In the genomic region with DNA sequence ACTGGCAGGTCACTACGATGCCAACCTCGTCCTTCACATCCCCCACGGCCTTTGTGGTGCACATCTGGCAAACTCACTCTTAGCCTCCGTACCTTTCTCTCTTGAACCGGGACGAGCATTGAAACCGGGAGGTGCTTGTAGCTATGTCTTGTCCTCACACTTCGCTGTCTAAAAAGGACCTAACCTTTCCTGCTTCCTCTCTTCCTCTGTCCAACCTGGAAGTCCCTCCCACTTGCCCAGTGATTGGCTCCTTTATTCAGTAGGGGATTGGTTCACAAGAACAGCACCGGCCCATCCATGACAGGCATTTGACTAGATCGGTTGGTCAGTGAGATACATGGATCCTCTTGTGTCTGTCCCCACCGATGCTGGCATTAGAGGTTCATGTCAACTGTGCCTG, we compare ENCODE assay signal across 21 mouse cellular contexts.
DNase-seq lines count a peak whose midpoint lies in the region; ATAC-seq and TF ChIP-seq lines count a peak whose summit lies in the region.
"Had no signal": no experiment of that assay in that cellular context is flagged by ENCODE, and none has a peak within 500 bp of the region (broad histone marks: within the 10 kb centered on the region; RNA-seq: fewer than 3 reads in every experiment).

No protein-coding gene starts in this region.

- H3K4me1 ChIP-seq in midbrain, embryonic 11.5 days (ENCODE audit: control insufficient read depth, insufficient read depth, low read length): no peaks in the 10 kb centered on the region
- H3K4me1 ChIP-seq in midbrain, embryonic 13.5 days (replicated peaks): no peaks in the 10 kb centered on the region
- peaks cover 32% of the 10 kb centered on the region for H3K4me1 ChIP-seq in E14TG2a.4 (replicated peaks; ENCODE audit: low read depth, low read length)
- H3K4me1 ChIP-seq: forebrain, embryonic 12.5 days; heart, embryonic 13.5 days had no signal

- WGBS in midbrain, embryonic 11.5 days: 92% methylated on average over 11 of the region's 11 CpGs
- WGBS in midbrain, embryonic 13.5 days: 94% methylated on average over 11 of the region's 11 CpGs

- no peak overlapping the region for H3K27ac ChIP-seq in midbrain, embryonic 11.5 days (ENCODE audit: low read depth, low read length)
- H3K27ac ChIP-seq in midbrain, embryonic 13.5 days: no peak overlapping the region
- H3K27ac ChIP-seq: embryonic facial prominence, embryonic 13.5 days; forebrain, embryonic 12.5 days; heart, embryonic 13.5 days had no signal

- no peak for TF ChIP-seq CTCF in E14TG2a.4 (conservative IDR thresholded peaks at IDR 0.05; ENCODE audit: low read length)

- H3K4me3 ChIP-seq in midbrain, embryonic 11.5 days (ENCODE audit: low read depth, low read length): no peak overlapping the region
- no peak overlapping the region for H3K4me3 ChIP-seq in midbrain, embryonic 13.5 days (replicated peaks)
- H3K4me3 ChIP-seq in E14TG2a.4 (replicated peaks; ENCODE audit: low read length): peak overlapping the region; percentile 86
- H3K4me3 ChIP-seq: embryonic facial prominence, embryonic 13.5 days; forebrain, embryonic 12.5 days; heart, embryonic 13.5 days had no signal

- no peaks in the 10 kb centered on the region for H3K27me3 ChIP-seq in midbrain, embryonic 11.5 days (ENCODE audit: control insufficient read depth, insufficient read depth, low read length)
- H3K27me3 ChIP-seq in midbrain, embryonic 13.5 days: no peaks in the 10 kb centered on the region
- H3K27me3 ChIP-seq in E14TG2a.4 (ENCODE audit: insufficient read depth, low read length): no peaks in the 10 kb centered on the region
- H3K27me3 ChIP-seq: forebrain, embryonic 12.5 days; heart, embryonic 13.5 days had no signal

- H3K9me3 ChIP-seq in midbrain, embryonic 11.5 days (ENCODE audit: control insufficient read depth, low read length): no peaks in the 10 kb centered on the region
- 0 out of 2 replicates have a peak, but pooled peaks cover 2% of the 10 kb centered on the region for H3K9me3 ChIP-seq in midbrain, embryonic 13.5 days
- peaks cover 19% of the 10 kb centered on the region for H3K9me3 ChIP-seq in E14TG2a.4 (ENCODE audit: low read length)
- H3K9me3 ChIP-seq: embryonic facial prominence, embryonic 13.5 days; forebrain, embryonic 12.5 days; heart, embryonic 13.5 days had no signal

- no peak overlapping the region for H3K4me2 ChIP-seq in midbrain, embryonic 11.5 days
- H3K4me2 ChIP-seq in midbrain, embryonic 13.5 days (replicated peaks): no peak overlapping the region
- H3K4me2 ChIP-seq: embryonic facial prominence, embryonic 13.5 days; forebrain, embryonic 12.5 days; heart, embryonic 13.5 days had no signal

- no peaks in the 10 kb centered on the region for H3K36me3 ChIP-seq in midbrain, embryonic 11.5 days (ENCODE audit: control insufficient read depth, insufficient read depth, low read length)
- H3K36me3 ChIP-seq in midbrain, embryonic 13.5 days: no peaks in the 10 kb centered on the region
- peaks cover 41% of the 10 kb centered on the region for H3K36me3 ChIP-seq in E14TG2a.4 (ENCODE audit: insufficient read depth, low read length)
- H3K36me3 ChIP-seq: embryonic facial prominence, embryonic 13.5 days; forebrain, embryonic 12.5 days; G1E; heart, embryonic 13.5 days had no signal

- H3K9ac ChIP-seq in midbrain, embryonic 11.5 days (ENCODE audit: low read length): no peak overlapping the region
- H3K9ac ChIP-seq in midbrain, embryonic 13.5 days (replicated peaks): no peak overlapping the region
- H3K9ac ChIP-seq: embryonic facial prominence, embryonic 13.5 days; forebrain, embryonic 12.5 days; heart, embryonic 13.5 days had no signal

- peak; percentile 23 for DNase-seq in midbrain, embryonic 11.5 days (ENCODE audit: low spot score, missing footprints)
- peak; percentile 62 for DNase-seq in MN1 (ENCODE audit: low spot score)
- no peak for DNase-seq in kidney, adult 8-10 months
- no peak for DNase-seq in right cerebral cortex, adult 2 months (ENCODE audit: low spot score in 2 of 2)
- no peak for DNase-seq in retina, postnatal 1 day
- DNase-seq: adrenal gland, adult 2 months; adrenal gland, postnatal 25 days; cerebellum, adult 18-20 months; cerebellum, adult 9-11 months; cerebellum, postnatal 36 days; gastrocnemius, postnatal 14 days; heart, postnatal 36 days had no signal

- ATAC-seq in midbrain, embryonic 11.5 days (ENCODE audit: low FRiP score): no peak
- no peak for ATAC-seq in midbrain, embryonic 13.5 days
- ATAC-seq: forebrain, embryonic 16.5 days; hindbrain, embryonic 16.5 days; inflammation-experienced regulatory T-cells, adult 6 months had no signal

Comparison
In these comparisons a context has a peak if more than half of its experiments do, and no peak if none do; other contexts are left out.
1. DNase-seq: peak in midbrain, embryonic 11.5 days (single experiment) and MN1 (single experiment); none in kidney, adult 8-10 months (0 of 2), right cerebral cortex, adult 2 months (0 of 2) and retina, postnatal 1 day (single experiment).